Mouse (Mus musculus) retina, adult 2 months (tissue): ENCODE results near the gene Chrm2.

Source experiments
- DNase-seq: peaks from one replicate; pipeline ENCODE4 v3.0.0-alpha.2; 2012; ENCODE audit warnings: low read depth, low spot score

Gene Chrm2

GRCm38 (mm10) chr6:36516508-36516907, 128.6 kb downstream of the Chrm2 start:
- DNase-seq, result no peak

DNA sequence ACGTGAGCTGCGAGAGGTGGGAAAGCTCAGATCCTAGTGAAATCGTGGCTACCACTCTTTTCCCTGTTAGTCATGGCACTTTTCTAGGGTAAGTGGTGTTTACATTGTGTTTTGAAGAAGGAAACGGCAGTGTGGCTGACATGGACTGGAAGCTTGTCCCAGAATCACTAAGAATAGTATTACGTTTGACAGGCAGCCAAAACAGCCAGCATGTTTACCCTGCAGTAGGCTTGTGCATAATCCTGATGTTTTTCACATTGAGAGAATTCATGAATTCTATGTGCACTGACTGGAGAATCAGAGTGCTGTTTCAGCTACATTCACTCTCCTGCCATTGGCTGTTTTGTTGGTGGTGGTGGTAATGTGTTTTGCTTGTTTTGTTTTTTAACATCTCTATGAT, 129.4 kb downstream of the Chrm2 start:
- DNase-seq, result no peak

- DNase-seq, result no peak
Observed at GRCm38 (mm10) chr6:36523599-36523998, 135.7 kb downstream of the Chrm2 start.

DNA sequence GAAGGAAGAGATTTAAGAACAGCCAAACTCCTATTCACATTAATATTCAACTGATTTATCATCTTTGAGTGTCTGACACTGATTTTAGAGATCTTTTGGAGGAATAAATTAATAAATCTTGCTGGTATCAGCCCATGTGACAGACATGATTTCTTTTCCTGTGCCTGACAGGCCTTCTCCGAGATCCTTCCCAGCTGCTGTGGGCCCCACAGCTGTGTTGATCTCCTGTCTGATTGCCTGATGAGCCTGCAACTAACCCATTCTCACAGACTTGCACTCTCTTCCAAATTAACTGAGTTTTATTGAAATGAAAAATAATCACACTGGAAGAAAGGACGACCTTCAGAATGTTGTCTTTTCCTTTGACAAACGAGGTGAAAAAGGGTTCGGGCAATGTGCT, 140.6 kb downstream of the Chrm2 start:
- DNase-seq, result no peak

- DNase-seq, result no peak
Observed at GRCm38 (mm10) chr6:36541247-36541646, 153.4 kb downstream of the Chrm2 start.

- no peak for DNase-seq
Observed at GRCm38 (mm10) chr6:36566886-36567285, 179.0 kb downstream of the Chrm2 start.
